Mouse (Mus musculus): ENCODE data around the gene Hsbp1.
"Not testable (repeated sequence)": the region's sequence is repeated elsewhere in the genome, so short reads cannot be mapped to it uniquely, and the experiment has no call there.

Gene Hsbp1

DNA sequence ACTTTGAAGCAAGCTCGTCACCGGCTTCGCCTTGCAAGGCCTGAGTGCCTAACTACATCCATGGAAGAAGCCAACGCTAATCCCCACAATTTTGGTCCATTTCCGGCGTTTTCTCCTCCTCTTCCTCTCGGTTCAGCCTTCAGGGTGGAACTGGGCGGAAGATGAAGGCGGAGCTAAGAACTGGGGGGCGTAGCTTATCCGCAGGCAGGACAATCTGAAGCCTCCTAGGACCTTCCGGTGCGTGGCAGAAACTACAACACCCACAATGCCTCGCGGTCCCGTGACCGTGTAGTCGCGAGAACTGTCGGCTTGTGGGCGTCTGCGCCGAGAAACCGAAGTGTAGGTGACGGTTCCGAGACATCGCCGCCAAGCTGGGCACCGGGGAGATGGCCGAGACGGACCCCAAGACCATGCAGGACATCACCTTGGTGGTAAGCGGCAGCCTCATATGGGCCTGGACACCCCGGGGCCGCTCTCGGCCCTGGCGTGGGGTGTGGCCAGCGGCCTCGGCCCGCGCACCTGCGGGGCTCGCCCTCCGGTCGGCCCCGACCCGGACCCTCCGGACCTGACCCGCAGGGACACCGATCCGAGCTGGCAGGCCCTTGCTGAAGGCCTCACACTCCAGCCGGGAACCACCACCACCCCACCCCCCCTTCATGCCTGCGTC is at the start of gene Hsbp1:
Hsbp1 (plus strand) TSS at position 299 of the 667 bp plus-strand sequence.
- peak; percentile 96 for DNase-seq (ENCODE audit: low spot score)

DNA sequence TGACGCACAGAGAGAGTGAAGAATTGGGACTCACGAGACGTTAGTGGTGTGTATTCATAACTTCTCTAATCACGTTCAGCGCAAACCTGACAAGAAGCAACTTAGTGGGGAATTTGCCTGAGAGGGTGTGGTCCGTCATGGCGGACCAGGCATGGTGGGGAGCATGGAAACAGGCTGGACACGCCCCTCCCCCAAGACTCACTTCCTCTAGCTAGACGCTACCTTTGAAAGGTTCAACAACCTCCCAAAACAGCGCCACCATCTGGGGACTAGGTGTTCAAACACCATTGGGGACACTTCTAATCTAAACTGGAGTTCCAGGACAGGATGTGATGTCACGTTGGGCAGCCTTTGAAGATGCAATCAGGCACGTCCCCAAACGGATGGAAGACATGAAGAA is 48.8 kb upstream of the Hsbp1 start:
- DNase-seq (ENCODE audit: low spot score), result no peak

DNA sequence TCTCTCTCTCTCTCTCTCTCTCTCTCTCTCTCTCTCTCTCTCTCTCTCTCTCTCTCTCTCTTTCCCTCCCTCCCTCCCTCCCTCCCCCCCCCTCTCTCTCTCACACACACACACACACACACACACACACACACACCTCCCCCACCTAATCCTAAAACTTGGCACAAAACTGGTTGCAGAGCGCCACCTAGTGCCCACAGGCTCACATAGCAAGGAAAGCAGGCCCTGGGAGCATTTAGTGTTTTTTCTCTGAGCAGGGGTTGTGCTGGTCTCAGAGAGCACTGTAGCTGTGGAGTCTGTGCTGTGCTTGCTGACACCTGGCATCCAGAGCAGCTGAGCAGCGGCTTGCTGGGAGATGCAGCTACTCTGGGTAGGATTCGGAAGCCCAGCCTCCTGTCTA is 46.5 kb upstream of the Hsbp1 start:
- DNase-seq (ENCODE audit: low spot score), result peak; percentile 24

DNA sequence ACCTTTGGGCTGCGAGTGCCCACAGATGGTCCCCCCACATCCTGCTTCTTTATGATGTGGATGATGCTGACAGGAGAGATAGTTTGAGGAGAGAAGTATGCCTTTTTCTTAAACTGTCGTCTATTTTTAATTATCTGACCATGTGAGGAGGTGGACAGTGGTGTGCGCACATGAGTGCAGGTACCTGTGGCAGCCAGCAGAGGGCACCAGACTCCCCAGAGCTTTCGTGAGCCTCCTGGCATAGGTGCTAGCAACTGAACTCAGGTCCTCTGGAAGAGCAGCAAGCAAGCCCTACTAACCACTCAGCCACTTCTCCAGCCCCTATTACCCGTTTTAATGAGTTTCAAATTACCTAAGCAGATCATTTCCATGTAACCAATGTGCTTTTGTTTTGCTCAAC is 44.0 kb upstream of the Hsbp1 start:
- no peak for DNase-seq (ENCODE audit: low spot score)

DNA sequence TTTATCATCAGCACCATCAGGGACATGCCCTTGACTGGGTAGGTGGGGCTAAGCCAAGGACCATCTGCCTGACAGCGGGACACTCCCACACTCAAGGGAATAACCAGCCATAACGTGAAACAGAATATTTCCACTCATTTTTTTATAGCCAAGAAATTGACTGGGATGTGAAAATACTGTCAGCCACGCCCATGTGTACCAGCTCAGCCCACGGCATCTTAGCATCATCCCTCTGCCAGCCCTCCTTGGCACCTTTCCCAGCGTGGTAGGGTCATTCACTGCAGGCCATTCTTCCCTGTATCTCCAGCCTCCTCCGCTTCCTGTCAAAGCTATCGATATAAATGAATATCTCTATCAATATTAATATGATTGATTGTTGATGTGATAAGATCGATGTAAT is 40.1 kb upstream of the Hsbp1 start:
- DNase-seq (ENCODE audit: low spot score), result no peak

DNA sequence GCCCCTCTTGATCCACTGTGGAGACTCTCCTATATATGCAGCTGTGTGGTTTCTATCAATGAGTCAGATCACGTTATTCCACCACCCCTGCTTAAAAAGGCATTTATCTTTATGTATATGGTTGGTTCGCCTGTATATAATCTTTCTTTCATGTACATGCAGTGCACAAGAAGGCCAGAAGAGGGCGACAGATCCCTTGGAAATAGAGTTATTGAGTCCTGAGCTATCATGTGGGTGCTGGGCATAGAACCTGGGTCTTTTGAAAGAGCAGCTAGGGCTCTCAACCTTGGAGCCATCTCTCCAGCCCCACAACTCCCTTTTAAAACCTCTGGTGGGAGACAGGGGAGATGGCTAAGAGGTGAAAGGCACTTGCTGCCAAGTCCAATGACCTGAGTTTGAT is 32.9 kb upstream of the Hsbp1 start:
- DNase-seq (ENCODE audit: low spot score), result peak; percentile 3

DNA sequence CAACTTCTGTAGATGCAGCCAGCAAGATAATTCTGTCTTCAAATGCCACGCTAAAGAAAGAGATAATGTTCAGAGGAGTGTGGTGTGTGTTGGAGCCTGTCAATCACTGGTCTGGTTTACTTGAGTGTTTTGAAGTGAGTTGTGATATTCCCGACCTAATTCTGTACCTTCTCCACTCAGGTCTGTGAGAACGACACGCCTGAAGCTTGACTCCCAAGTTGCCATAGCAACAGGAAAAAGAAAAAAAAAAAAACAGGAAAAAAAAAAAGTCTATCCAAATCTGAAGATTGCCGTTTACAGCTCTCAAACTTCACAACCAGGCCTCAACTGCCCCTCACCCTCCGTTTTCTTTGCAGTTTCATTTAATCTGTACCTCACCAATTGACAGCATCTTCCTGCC is 21.1 kb upstream of the Hsbp1 start:
- no peak for DNase-seq (ENCODE audit: low spot score)

DNA sequence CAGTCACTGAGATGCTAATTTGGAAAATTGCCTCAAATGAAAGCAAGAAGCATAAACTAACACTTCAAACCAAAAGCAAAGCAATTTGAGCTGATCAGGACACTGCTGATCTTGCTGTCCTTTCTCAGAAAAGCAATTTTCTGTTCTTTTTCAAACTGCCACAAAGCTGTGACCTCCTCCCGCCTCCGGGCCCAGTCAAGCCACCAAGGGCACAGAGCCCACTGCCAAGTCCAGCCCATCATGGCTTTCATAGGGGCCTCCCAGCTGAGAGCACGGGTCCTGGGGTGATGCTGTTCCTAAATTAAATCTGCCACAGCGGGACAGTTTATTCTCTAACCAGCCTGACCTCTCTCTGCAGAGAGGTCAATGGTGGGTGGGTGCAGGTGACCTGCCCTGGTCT is 4.7 kb upstream of the Hsbp1 start:
- DNase-seq (ENCODE audit: low spot score), result no peak

DNA sequence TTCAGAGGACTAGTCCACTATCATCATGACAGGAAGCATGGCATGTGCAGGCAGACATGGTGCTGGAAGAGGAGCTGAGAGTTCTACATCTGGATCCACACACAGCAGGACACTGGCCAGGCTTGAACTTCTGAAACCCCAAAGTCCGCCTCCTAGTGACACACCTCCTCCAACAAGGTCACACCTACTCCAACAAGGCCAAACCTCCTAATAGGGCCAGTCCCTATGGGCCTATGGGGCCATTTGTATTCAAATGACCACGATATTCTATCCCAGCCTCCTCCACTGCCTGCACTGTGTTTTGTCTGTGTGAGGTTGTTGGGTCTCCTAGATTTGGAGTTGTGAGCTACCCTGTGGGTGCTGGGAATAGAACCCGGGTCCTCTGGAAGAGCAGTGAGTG is 682 bp upstream of the Hsbp1 start:
- DNase-seq (ENCODE audit: low spot score), result peak; percentile 29

DNA sequence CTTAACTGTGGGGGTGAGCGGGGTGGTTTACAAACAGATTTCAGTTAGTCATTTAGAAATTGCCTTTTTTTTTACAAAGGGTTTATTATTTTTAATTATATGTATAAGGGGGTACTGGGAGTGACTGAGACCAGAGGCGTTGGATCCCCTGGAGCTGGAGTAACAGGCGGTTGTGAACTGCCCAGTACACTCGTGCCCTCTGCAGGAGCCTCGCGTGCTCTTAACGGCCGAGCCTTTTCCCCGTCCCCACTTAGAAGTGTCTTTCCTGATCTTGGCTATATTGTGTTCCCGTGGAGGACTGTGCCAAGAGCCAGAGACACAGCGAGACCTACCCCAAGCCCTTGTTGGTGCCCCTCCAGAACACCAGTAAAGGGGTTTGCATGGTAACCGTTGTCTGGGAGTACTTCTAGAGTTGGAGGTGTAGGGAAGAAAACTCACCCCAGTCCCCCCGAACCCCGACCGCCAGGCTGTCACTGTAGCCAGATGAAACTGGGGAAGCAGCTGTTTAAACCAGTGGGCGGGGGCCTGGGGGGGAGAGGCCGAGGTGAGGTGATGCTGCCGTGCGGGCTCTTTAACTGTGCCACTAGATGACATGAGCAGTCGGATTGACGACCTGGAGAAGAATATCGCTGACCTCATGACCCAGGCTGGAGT is 868 bp downstream of the Hsbp1 start:
- no peak for DNase-seq (ENCODE audit: low spot score)

DNA sequence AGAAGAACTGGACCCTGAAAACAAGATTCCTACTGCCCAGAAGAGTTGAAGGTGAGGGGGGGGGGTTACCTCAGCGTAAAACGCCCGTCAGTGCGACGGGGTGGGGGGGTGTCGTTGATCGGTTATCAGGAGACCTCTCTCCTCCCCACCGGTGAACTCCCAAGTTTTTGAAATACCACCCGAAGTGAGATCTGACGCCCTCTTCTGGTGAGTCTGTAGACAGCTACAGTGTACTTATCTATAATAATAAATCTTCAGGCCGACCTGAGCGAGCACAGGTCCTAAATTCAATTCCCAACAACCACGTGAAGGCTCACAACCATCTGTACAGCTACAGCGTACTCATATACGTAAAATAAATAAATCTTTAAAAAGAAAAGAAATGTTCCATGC is 1.4 kb downstream of the Hsbp1 start:
- no peak for DNase-seq (ENCODE audit: low spot score)

DNA sequence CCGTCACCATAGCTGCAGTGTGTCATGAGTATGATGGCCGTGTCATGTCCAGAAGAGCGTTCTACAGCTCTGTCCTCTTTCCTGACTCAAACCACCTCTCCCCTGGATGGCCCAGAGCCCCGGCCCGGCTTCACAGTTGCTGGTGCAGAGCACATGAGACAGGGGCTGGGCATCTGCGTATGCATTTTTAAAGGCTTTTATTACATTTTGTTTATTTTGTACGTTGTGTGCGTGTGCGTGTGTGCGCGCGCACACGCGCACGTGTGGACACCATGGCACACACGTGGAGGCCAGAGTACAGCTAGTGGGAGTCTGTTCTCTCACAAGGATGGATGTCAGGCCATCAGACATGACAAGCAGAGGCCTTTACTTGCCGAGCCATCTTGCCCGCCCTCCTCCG is 7.4 kb downstream of the Hsbp1 start:
- DNase-seq (ENCODE audit: low spot score), result no peak

DNA sequence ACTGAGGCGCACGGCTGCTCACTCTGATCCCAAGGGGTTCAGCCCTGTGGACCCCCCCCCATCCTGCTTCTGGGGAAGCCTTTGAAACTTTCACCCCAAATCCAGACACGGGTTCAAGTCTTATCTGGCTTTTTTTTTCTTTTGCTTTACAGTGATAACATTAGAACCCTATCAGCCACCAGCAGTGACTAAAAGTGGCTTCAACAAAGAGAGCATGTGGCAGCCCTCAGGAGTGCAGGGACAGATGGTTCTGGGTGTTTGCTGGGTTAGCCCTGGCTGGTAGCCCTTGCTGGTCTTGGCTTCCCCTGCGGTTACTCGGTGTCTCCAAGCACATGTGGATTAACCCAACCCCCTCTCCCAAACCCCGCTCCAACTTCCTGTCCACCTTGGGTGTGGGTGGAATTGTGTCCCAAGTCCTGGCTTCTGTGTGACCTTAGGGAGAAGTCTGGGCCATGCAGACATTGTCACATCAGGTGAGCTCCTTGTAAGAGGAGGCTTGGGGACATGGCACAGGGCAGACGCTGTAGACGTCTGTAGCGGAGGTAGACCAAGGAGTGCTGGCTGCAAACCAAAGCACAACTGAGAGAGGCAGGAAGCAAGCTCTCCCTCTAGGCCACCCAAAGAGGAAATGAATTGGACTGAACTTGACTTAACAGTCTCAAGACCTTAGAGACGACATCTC is 8.8 kb downstream of the Hsbp1 start:
- no peak for DNase-seq (ENCODE audit: low spot score)

DNA sequence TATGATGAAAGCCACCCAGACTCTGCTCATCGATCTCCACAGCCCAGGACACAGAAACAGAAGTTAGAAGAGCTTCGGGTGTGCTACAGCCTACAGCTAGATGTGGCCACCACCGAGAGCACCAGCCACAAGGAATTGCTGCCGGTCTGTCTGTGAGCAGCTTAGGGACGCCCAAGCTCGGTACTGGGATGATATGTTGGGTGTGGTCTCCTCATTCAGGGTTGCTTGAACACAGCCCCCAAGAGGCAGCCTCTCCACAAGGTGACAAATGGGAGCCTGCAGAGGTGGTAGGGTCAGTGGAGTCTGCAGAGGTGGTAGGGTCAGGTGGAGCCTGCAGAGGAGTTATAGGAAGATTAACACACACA is 9.4 kb downstream of the Hsbp1 start:
- DNase-seq (ENCODE audit: low spot score), result no peak

DNA sequence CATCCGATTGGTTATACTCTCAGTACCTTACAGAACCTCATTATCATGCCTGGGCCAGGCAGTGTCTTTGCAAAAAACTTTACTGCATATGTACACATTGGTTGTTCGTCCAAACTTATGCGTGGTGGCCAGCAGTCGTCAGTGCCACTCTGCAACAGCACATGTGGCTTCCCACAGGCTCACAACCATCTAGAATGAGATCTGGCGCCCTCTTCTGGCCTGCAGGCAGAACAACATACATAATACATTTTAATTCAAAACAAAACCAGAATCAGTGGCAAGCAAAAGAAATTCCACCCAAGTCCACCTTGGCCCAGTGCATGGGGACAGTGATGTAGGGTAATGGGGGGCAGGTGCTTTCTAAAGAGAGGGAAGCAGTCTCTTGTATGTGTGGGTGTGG is 12.3 kb downstream of the Hsbp1 start:
- DNase-seq (ENCODE audit: low spot score), result not testable (repeated sequence)

DNA sequence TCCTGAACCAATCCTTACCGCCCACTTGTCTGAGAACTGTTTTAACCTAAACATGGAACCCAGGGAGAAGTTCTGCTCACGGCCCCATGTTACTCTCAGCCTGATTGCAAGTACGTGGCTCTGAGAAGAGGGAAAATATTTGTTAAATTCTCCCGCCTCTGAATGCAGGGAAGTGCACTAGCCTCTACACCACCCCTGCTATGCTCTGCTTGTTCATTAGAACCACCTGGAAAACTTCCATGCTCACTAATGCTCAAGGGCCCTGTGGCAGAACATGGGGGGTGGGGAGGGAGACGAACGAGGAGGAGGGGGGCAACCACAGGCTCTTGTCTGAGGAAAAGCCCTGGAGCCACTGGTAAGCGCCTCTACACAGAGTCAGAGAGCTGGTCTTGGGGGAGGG is 13.9 kb downstream of the Hsbp1 start:
- DNase-seq (ENCODE audit: low spot score), result no peak

DNA sequence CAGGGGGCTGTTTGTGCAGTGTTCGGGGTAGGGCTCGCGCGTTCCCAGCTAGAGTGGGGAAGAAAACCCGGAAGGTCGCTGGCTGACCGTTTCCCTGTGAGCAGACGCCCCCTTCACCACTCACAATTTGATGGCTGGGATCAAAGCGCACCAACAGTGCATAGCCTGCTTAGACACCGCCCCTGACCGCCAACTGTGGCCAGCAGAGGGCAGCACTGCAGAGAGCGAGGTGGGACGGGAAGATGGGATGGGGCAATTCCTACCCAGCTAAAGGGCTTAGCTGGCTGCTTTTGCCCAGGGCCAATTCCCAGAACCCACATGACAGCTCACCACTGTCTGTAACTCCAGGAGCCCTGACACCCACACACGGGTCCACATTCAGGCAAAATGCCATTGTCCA is 14.5 kb downstream of the Hsbp1 start:
- DNase-seq (ENCODE audit: low spot score), result peak; percentile 6

DNA sequence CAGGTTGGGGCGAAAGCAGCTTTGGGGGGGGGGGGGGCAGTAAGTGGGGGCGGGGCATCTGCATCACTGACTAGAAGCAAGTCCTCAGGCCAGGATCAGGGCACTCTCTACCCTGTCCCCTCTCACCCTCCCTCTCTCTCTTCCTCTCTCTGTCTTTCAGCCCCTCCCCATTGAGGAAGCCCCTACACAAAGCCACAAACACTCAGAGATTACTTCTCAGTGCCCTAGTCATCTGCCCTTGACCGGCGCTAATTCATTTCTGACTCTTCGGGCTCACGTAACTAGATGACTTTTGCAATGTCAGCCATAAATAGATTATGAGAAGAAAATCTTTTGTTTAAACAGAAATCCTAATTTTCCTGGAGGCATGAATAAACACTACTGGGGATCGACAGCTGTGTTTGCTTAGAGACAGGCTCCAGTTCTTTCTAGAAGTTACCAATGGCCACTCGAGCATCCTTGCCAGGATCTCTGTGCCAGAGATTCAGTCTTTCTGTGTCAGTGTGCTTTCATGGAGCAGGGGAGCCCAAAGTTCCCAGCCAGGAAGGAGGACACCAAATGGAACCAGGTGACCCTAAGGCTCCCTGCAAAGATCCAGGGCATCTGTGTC is 16.5 kb downstream of the Hsbp1 start:
- DNase-seq (ENCODE audit: low spot score), result no peak

DNA sequence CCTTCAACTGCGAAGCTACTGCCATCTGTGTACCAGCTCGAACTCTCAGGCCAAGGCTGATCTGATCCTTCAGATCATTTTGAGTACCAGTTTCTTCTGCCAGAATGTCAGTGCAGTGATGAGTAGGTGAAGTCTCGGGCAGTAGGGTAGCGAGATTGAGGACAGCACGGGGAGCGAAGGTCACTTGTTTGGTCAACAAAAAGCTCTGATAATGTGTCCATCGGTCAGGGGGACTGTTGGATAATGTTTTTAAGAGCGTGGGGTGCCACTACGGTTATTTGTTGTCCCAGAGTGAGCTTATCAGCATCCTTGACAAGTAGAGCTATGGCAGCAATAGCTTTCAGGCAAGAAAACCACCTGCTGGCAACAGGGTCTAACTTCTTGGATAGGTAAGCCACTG is 30.4 kb downstream of the Hsbp1 start:
- DNase-seq (ENCODE audit: low spot score), result not testable (repeated sequence)

DNA sequence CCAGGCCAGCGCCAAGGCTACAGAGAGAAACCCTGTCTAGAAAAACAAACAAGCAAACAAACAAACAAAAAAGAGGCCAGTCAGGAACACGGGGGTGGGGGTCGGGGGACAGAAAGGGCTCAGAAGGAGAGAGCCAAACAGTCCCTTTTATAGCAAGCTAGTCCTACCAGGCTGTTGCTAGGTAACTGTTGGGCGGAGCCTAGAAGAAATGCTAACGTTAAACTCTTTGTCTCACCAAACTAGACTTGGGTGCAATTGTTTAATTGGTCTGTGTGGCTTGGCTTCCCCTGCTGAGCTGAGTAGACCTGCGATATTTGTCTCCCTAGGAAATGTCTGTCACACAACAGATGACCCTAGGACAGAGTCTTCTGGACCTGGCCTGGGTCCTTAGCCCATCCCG is 34.2 kb downstream of the Hsbp1 start:
- DNase-seq (ENCODE audit: low spot score), result no peak

DNA sequence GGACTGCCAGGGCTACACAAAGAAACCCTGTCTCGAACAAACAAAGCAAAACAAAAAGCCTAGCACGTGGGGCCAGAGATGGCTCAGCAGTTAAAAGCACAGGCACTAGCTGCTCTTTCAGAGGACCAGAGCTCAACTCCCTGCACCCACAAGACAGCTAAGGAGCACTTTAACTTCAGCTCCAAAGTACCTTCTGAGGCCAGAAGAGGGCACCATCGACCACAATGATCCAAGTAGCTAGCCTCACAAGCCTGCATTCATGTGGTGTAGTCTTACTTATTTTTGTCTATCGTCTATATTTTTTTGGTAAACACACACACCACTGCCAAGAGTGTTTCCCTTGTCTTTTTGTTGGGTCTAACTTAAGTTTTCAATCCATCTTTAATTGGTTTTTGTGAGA is 36.3 kb downstream of the Hsbp1 start:
- peak; percentile 65 for DNase-seq (ENCODE audit: low spot score)

DNA sequence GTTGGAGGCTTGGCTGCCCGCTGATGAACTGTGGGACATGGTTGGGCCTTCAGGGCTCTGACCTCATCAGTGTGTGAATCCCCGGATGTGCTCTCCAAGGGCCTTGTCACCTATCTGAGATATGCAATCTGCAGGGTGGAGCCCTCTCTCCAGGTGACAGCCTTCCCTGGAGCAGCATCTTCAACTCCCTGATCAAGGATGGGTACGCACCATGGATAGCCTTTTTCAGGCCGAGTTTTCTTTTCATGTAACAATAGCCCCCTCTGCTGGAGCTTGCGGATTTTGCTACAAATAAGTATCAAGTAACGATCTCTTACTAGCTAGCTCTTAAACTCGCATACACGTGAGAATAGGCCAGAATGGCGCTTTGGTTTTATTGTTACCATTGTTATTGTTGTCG is 40.2 kb downstream of the Hsbp1 start:
- DNase-seq (ENCODE audit: low spot score), result peak; percentile 64

DNA sequence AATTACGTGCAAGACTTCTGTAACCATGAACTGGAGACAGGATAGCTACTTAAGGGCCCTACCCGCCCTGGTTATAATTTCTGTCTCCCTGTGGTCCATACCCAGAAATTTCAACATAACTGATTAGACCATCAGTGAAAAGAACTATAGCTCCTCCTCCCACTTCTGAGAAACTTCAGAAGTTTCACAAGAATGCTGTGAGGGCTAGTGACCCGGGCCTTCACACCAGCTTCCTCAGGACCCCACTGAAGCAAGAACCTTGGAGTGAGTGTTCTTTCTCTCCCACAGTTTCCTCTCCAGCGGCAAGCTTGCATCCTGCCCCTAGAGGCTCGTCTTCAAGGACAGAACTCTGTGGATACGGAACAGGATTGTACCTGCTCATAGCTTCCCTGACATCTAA is 41.6 kb downstream of the Hsbp1 start:
- no peak for DNase-seq (ENCODE audit: low spot score)

Data from adipocyte (in vitro differentiated cells).